Mouse (Mus musculus) frontal cortex, postnatal 14 days (tissue): Measurements from ENCODE around the gene Prss37.

Source experiments
- DNase-seq, 2 experiments: peaks; one replicate each; pipeline ENCODE4 v3.0.0; 2022; ENCODE audit warnings: low spot score in 2 of 2

Prss37 gene

DNA sequence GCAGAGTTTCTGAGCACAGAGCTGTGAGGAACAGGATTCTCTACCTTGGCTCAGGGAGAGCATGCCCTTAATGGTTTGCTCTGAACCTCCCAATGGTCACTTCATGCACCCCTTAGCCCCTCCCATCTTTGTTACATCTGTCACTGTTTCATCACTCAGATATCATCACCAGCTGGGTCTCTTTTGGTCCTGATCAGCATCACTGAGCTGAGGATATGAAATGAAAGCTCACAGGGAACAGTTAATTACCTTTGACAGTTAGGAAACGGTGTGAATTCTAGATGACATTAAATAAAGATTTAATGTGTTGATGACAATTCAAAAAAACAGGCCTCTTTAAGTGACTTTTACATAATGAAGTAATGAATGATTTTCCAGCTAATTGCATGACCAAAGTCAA is at the start of gene Prss37:
TSS of gene Prss37 (minus strand) at position 101 of the 400 bp plus-strand sequence.
- no peak for DNase-seq

- DNase-seq: no peak
Measured at GRCm38 (mm10) chr6:40554950-40555349, 35.6 kb upstream of the Prss37 start, which contains the start of gene Olfr461. Gene Olfr461 (minus strand): TSS chr6:40555050.

DNA sequence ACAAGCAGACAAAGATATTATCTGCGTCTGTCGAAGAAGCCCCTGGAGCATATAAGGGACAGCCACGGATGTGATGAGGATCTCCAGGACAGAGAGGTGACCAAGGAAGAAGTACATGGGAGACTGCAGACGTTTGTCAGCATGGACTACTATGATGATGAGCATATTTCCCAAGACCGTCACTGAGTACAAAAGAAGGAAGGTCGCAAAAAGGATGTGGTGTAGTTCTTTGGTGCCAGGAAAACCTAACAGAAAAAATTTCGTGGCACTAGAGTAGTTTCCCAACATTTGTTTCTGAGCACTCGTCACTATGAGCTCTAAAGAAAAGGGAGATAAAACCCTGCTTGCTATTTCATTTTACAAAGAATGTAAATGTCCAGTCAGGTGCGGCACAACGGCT is 25.4 kb upstream of the Prss37 start:
- DNase-seq: no peak

GRCm38 (mm10) chr6:40493229-40493628 is 26.1 kb downstream of the Prss37 start, which contains the start of gene Tas2r108:
Gene Tas2r108 (plus strand): TSS chr6:40493529.
- DNase-seq: no peak

DNA sequence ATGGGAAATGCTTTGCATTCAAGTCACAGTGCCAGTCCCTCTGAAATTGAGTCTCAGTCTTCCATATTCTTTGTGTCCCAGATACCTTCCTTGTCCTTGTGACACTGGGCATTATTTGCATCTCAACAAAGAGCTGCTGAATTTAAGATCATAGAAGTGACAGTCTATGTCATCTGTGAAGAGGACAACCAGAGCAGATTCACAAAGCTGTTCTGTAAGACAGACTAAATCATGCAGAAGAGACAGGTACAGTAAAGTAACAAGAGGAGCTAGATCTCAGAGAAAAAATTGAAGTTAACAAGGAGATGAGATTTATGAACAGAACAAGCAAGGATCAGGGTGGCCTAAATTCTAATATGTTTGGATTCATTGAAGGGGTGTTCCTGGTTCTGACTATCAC is 28.4 kb downstream of the Prss37 start, which contains the start of gene Tas2r137:
TSS of gene Tas2r137 (plus strand) at position 301 of the 400 bp plus-strand sequence.
- no peak for DNase-seq

GRCm38 (mm10) chr6:40482318-40482717 is 37.0 kb downstream of the Prss37 start:
- no peak for DNase-seq

- no peak for DNase-seq
Measured at GRCm38 (mm10) chr6:40479705-40480104, 39.6 kb downstream of the Prss37 start.

GRCm38 (mm10) chr6:40476132-40476531 is 43.2 kb downstream of the Prss37 start:
- DNase-seq: no peak

GRCm38 (mm10) chr6:40471720-40472010 is 47.6 kb downstream of the Prss37 start:
- no peak for DNase-seq

DNA sequence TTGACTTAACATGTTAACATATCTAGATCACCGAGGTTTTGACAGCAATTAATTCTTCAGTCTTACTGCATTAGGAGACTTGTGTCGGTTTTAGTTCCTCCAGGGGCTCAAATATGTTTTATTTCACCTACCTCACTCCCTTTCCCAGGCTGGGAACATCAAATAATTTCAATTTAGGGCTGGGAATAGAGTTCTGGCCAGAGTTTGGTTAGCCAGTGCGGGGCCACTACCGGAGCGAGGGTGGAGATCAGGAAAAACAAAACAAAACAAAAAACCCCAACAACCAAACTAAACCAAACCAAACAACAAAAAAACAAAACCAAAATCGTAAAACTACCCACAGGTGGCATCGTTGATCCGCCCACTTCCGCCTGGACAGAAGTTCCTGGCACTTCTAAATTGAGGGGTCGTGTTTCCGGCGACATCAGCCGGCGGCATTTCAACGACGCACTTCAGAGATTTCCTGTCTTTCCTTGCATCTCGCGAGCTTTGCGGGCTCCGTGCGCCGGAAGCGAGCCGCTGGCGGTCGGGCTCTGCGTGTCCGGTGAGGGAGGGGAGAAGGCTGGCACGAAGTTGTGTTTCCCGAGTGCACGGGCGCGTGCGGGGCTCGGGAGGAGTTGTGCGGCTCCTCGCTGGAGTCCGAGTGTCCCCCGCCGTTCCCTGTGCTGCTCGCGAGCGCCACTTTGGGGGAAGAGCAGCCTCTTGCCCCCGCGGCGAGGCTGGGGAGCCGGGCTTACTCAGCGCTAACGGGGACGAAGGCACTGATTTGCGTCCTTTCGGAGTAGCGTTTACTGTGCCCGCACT is 48.2 kb downstream of the Prss37 start, which contains the start of gene Ssbp1:
TSS of gene Ssbp1 (plus strand) at position 437 of the 804 bp plus-strand sequence.
- DNase-seq: peak; percentile 86

- DNase-seq: no peak
Measured at GRCm38 (mm10) chr6:40465710-40466109, 53.6 kb downstream of the Prss37 start.
